Mouse (Mus musculus): Measurements from ENCODE around the gene Serpinb7. TPM values are rescaled to one million over a fixed set of nuclear protein-coding genes. Genes with fewer than 3 reads are reported as not detected.

Serpinb7 gene
- total and polyA plus RNA-seq, 3 experiments = 0.17 to 0.20 TPM; not detected in 1

GRCm38 (mm10) chr1:107384532-107384931 lies 14.9 kb upstream of the Serpinb7 start:
- Histone ChIP-seq H3K9me3 (replicated peaks; ENCODE audit: low read length) (no peaks in the 10 kb centered on the region), H3K4me3 (replicated peaks in 1 of 3; ENCODE audit: low read depth in 2 of 3, low read length in 2 of 3, poor library complexity in 1 of 3) (no peak overlapping the region), H3K9ac (ENCODE audit: insufficient read depth, low read depth) (no peak overlapping the region), H3K79me2 (replicated peaks; ENCODE audit: control insufficient read depth, extremely low read depth, insufficient read depth, poor library complexity, severe bottlenecking) (no peaks in the 10 kb centered on the region), H3K4me1 (ENCODE audit: control insufficient read depth in 1 of 2, insufficient read depth in 2 of 2) (no peaks in the 10 kb centered on the region), H3K4me2 (ENCODE audit: insufficient read depth, low read depth, poor library complexity, severe bottlenecking) (no peak overlapping the region), H3K27ac (ENCODE audit: insufficient read depth, low read depth) (no peak overlapping the region), H3K36me3 (replicated peaks in 1 of 2; ENCODE audit: control insufficient read depth in 1 of 2, insufficient read depth in 1 of 2, low read length in 1 of 2) (no peaks in the 10 kb centered on the region), H3K27me3 (replicated peaks) (no peaks in the 10 kb centered on the region)
- DNase-seq (ENCODE audit: extremely low read depth) = no peak
- dilution Hi-C loops (cut with MboI; ENCODE audit: extremely low pct_ligation_motif_present, extremely low pct_unique_long_range_greater_than_20kb, low sequenced_read_pairs) = no loop called here
- TF ChIP-seq MAX (IDR thresholded peaks at IDR 0.05; ENCODE audit: low read length) = no peak
- TF ChIP-seq KAT2A (IDR thresholded peaks at IDR 0.05; ENCODE audit: insufficient replicate concordance, low read length) = no peak
- no peak for TF ChIP-seq GABPA (IDR thresholded peaks at IDR 0.05; ENCODE audit: insufficient replicate concordance, low read depth, low read length)
- TF ChIP-seq SMC3 (IDR thresholded peaks at IDR 0.05; ENCODE audit: low read depth, low read length) = no peak
- no peak for TF ChIP-seq HCFC1 (IDR thresholded peaks at IDR 0.05; ENCODE audit: low read depth, low read length)
- TF ChIP-seq CHD2 (IDR thresholded peaks at IDR 0.05; ENCODE audit: low read length) = no peak
- no peak for TF ChIP-seq NRF1 (IDR thresholded peaks at IDR 0.05; ENCODE audit: low read depth, low read length)
- TF ChIP-seq ZMIZ1 (IDR thresholded peaks at IDR 0.05; ENCODE audit: low read depth, low read length) = no peak
- no peak for TF ChIP-seq CHD1 (IDR thresholded peaks at IDR 0.05; ENCODE audit: low read depth, low read length)
- TF ChIP-seq SIN3A (IDR thresholded peaks at IDR 0.05; ENCODE audit: low read length) = no peak
- TF ChIP-seq MEF2A (IDR thresholded peaks at IDR 0.05; ENCODE audit: borderline replicate concordance, low read depth, low read length) = no peak
- no peak for TF ChIP-seq ZC3H11A (IDR thresholded peaks at IDR 0.05; ENCODE audit: low read depth, low read length)
- TF ChIP-seq TBP (conservative IDR thresholded peaks at IDR 0.05; ENCODE audit: low read depth, low read length) = no peak
- no peak for TF ChIP-seq POLR2A (IDR thresholded peaks at IDR 0.05; ENCODE audit: low read depth, low read length)
- TF ChIP-seq RAD21 (IDR thresholded peaks at IDR 0.05; ENCODE audit: low read depth, low read length) = no peak
- no peak for TF ChIP-seq UBTF (IDR thresholded peaks at IDR 0.05; ENCODE audit: low read depth, low read length)
- TF ChIP-seq MXI1 (IDR thresholded peaks at IDR 0.05; ENCODE audit: low read depth, low read length) = no peak
- no peak for TF ChIP-seq POLR2AphosphoS2 (IDR thresholded peaks at IDR 0.05; ENCODE audit: low read depth, low read length)
- in situ Hi-C loops (cut with MboI; ENCODE audit: low pct_ligation_motif_present, low pct_unique_long_range_greater_than_20kb, low sequenced_read_pairs) = no loop called here

GRCm38 (mm10) chr1:107389753-107390152 lies 9.7 kb upstream of the Serpinb7 start:
- no peak for DNase-seq (ENCODE audit: extremely low read depth)
- no peak overlapping the region for H3K4me3 ChIP-seq (replicated peaks in 1 of 3; ENCODE audit: low read depth in 2 of 3, low read length in 2 of 3, poor library complexity in 1 of 3)
- TF ChIP-seq ELF1 (IDR thresholded peaks at IDR 0.05; ENCODE audit: low read depth, low read length) (no peak), KAT2A (IDR thresholded peaks at IDR 0.05; ENCODE audit: insufficient replicate concordance, low read length) (no peak), E2F4 (IDR thresholded peaks at IDR 0.05; ENCODE audit: insufficient replicate concordance, low read depth, low read length) (no peak), JUND (conservative IDR thresholded peaks at IDR 0.05; ENCODE audit: low read depth, low read length) (no peak), BHLHE40 (IDR thresholded peaks at IDR 0.05; ENCODE audit: low read depth, low read length) (no peak), MAZ (IDR thresholded peaks at IDR 0.05; ENCODE audit: low read depth, low read length) (no peak)
- H3K4me2 ChIP-seq (ENCODE audit: insufficient read depth, low read depth, poor library complexity, severe bottlenecking) = no peak overlapping the region
- H3K4me1 ChIP-seq (ENCODE audit: control insufficient read depth in 1 of 2, insufficient read depth in 2 of 2) = no peaks in the 10 kb centered on the region
- no peaks in the 10 kb centered on the region for H3K36me3 ChIP-seq (replicated peaks in 1 of 2; ENCODE audit: control insufficient read depth in 1 of 2, insufficient read depth in 1 of 2, low read length in 1 of 2)
- dilution Hi-C loops (cut with MboI; ENCODE audit: extremely low pct_ligation_motif_present, extremely low pct_unique_long_range_greater_than_20kb, low sequenced_read_pairs) (no loop called here), in situ Hi-C loops (cut with MboI; ENCODE audit: low pct_ligation_motif_present, low pct_unique_long_range_greater_than_20kb, low sequenced_read_pairs) (no loop called here)
- no peaks in the 10 kb centered on the region for H3K27me3 ChIP-seq (replicated peaks)
- H3K79me2 ChIP-seq (replicated peaks; ENCODE audit: control insufficient read depth, extremely low read depth, insufficient read depth, poor library complexity, severe bottlenecking) = no peaks in the 10 kb centered on the region
- H3K9me3 ChIP-seq (replicated peaks; ENCODE audit: low read length) = no peaks in the 10 kb centered on the region
- H3K27ac ChIP-seq (ENCODE audit: insufficient read depth, low read depth) = no peak overlapping the region
- no peak overlapping the region for H3K9ac ChIP-seq (ENCODE audit: insufficient read depth, low read depth)

Measured in CH12.LX (cell line).